Mouse (Mus musculus) retina, embryonic 14.5 days (tissue): ENCODE measurements around the gene Ankrd23.

Experiments
- DNase-seq: peaks from one replicate; pipeline ENCODE4 v3.0.0-alpha.2; 2015; ENCODE audit warnings: low spot score

The Ankrd23 gene

DNA sequence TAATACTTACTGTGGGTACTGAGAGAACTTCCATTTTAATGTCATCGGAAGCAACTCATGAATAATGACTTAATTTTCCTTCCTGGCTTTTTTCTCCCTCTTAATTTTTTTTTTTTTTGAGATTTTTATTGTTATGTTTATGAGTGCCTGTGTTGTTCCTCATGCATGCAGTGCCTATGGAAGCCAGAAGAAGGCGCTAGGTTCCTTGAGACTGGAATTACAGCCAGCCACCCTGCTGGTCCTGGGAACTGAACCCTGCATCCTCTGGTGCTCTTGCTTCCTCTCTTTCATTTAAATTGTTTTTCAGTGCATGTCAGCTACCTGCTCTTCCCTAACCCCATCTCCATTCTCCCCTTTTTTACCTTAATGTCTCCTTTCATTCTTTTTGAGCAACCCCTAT is 23.0 kb downstream of the Ankrd23 start:
- peak; percentile 67 for DNase-seq

GRCm38 (mm10) chr1:36513310-36513709 is 23.4 kb downstream of the Ankrd23 start:
- DNase-seq, result peak; percentile 12

- DNase-seq, result no peak
Observed at GRCm38 (mm10) chr1:36512966-36513280, 23.8 kb downstream of the Ankrd23 start.

- peak; percentile 59 for DNase-seq
Observed at GRCm38 (mm10) chr1:36512089-36512965, 24.4 kb downstream of the Ankrd23 start.

GRCm38 (mm10) chr1:36511289-36512021 is 25.2 kb downstream of the Ankrd23 start, which contains the start of gene Cnnm3:
TSS of gene Cnnm3 (plus strand) at chr1:36511867.
- DNase-seq, result peak; percentile 98

DNA sequence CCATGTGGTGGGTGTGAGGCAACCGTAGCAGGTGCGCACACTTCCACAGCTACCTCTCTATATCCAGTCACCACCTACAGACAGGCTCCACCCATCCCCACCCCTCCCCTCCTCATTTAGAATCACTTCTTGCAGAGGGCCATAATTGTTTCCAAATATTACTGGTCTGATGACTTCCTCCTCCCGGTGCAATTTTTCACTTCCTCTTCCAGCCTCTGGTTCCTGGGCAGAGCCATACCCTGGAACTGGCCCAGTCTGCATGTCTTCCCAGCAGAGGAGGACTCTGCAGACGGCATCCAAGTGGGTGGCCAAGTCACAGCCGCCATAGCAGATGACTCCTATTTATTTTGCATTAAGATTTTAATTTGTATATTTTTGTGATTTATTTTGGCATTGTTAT is 28.4 kb downstream of the Ankrd23 start:
- no peak for DNase-seq

GRCm38 (mm10) chr1:36501261-36501660 is 35.4 kb downstream of the Ankrd23 start:
- DNase-seq, result peak; percentile 93

DNA sequence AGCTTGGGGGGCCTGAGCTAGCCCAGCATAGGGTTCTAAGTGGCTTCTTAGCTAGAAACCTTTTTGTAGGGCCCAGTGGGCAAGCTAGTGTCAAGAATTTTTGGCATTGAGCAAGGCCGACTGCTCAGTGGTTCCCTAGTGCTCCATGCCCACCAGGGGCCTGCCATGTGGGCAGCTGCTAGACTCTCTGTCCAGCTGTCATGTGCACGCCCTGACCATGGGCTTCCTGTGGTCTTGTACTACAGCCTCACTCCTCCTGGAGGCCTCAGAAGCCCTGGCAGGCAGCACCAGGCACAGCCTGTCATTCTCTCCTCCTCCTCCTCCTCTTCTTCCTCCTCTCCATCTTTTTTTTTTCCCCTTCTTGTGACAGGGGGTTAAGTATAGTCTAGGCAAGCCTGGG is 39.4 kb downstream of the Ankrd23 start:
- no peak for DNase-seq

- DNase-seq, result peak; percentile 50
Observed at GRCm38 (mm10) chr1:36496719-36497118, 40.0 kb downstream of the Ankrd23 start.

- no peak for DNase-seq
Observed at GRCm38 (mm10) chr1:36493299-36493698, 43.4 kb downstream of the Ankrd23 start.

DNA sequence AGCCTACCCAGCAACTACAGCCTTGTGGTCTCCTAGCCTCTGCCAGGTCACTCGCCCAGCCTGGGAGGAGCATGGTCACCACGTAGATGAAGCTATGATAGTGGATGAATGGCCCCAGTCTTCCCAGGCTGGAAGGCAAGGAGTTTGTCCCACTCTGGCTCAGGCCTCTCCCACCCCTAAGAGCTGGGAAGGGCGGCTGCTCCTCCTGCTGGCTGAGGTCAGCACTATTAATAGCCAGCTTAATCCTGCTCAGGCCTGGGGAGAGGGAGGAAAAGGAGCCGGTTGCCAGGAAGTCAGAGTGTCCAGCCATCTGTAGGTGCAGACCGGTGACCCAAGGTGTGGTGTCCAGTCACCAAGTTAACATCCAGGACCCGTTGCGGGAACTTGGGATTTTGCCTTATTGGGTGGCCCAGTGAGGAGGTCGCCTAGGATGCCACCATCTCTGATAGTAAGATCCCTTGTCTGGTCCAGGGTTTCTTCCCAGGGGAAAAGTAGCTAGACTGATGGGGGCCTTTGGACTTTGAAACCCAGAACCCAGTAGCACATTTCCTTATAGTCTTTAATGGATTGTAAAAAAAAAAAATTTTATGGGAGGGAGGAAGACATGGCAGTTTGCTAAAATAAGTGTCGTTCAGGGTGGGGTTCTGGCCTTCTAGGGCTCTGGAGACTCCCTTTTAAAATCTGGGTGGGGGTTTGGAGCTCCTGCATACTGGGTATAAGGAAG is 44.1 kb downstream of the Ankrd23 start:
- peak; percentile 73 for DNase-seq

DNA sequence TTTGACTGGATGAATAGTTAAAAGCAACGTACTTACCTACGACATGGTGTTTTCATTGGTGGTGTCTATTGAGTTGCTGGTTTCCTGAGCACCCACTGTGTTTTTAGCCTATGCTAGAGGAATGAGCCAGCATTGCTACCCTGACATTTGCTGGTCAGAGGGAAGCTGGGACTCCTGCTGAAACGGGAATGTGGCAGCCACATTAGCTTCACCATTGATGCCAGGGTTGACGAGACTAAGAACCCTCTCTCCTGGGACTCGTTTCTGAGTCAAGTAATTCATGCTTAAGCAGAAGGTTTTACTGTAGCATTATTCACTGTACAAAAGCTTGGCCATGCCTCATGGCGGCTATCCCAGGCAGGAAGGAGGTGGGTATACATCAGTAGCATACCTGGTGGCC is 47.0 kb downstream of the Ankrd23 start:
- no peak for DNase-seq

DNA sequence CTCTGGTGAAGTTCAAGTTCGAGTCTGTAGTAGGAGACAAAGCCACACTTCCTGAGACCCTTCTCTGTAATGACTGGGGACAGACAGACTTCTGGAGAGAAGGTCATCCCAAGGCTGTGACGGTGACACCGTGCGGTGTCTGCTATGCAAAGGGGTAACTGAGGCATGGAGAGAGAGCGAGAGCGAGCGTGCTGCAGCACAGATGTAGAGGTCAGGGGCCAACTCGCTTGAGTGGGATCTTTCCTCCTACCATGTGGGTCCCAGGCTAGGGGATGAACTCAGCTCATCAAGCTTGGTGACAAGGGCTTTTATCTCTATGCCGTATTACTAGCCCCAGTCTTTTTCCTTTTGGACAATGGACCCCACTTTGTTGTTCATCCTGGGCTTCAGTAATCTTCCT is 49.6 kb downstream of the Ankrd23 start:
- DNase-seq, result no peak

DNA sequence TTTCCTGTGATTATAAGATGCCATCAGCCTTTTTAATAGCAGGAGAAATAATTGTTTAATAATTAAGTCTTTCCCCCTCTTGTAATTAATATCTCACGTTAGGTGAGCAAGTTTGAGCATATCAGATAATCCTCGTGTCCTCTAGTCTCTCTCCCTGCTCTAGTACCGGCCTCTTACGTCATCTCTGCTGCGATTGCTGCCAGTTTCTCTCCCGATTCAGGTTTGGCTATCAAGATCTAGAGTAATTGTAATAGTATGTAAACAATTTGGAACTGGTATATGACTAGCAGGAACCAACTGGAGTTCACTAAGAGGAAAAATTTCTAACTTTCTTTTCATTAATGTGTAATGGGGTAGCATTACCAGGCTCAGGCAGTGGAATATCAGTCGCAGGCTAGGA is 51.6 kb downstream of the Ankrd23 start:
- DNase-seq, result no peak

DNA sequence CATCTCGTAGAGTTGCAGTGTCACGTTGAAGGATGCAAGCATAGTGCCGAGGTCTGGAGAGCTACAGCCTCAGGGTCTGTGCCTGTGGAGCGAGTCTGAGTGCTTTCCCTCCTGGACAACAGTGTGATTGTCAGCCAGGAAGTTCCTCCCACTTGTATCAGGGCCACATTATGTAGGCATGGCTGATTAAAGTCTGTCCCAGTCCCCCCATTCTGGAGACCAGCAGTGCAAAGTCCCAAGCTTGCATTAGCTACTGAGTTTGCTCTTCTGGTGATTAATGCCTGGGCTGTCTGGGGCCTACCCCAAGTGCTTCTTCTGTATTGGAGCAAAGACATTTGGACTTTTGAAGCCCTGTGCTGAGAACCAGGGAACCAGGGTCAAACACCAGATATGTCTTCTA is 52.9 kb downstream of the Ankrd23 start:
- DNase-seq, result peak; percentile 40
